Mouse (Mus musculus) adrenal gland, adult 18-20 months (tissue): Measurements from ENCODE around the gene Gm5741. TPM values are rescaled to one million over a fixed set of nuclear protein-coding genes. Genes with fewer than 3 reads are reported as not detected.

Experiments
- DNase-seq, 2 experiments: peaks; one replicate each; pipeline ENCODE4 v3.0.0; 2021 to 2022; ENCODE audit warnings: low spot score in 2 of 2
- microRNA-seq, 2 experiments: library from miRNA; unstranded; fragments of <30 nt; microRNA quantifications; one replicate each; pipeline ENCODE4 v1.2.0; 2021; ENCODE audit warnings: borderline number of aligned reads in 2 of 2
- total RNA-seq, 2 experiments: library from RNA; stranded (reverse); gene quantifications; 1 replicate in 1 of 2; 2 replicates in 1 of 2; pipeline ENCODE4 v1.2.3; 2021

Gene Gm5741
- total RNA-seq, 2 experiments from 2014 or later, result not detected

- DNase-seq, result no peak
These were observed 35.0 kb downstream of the Gm5741 start for GRCm38 (mm10) chr8:85032622-85033311.

GRCm38 (mm10) chr8:85029271-85029670, 38.5 kb downstream of the Gm5741 start:
- DNase-seq, result no peak

- DNase-seq, result no peak
These were observed 39.9 kb downstream of the Gm5741 start for GRCm38 (mm10) chr8:85027922-85028321.

GRCm38 (mm10) chr8:85027516-85027855, 40.3 kb downstream of the Gm5741 start:
- DNase-seq, result no peak

- peak; percentile 93 to 97 for DNase-seq
These were observed 40.9 kb downstream of the Gm5741 start, which contains the start of gene Trir for GRCm38 (mm10) chr8:85026670-85027515. Trir (plus strand) TSS chr8:85026823.

- peak; percentile 72 to 74 for DNase-seq
These were observed 42.5 kb downstream of the Gm5741 start, which contains the start of gene Asna1 for GRCm38 (mm10) chr8:85025098-85025932. Asna1 (minus strand) TSS chr8:85025281.

- DNase-seq, result no peak
These were observed 43.9 kb downstream of the Gm5741 start for GRCm38 (mm10) chr8:85023846-85024245.

GRCm38 (mm10) chr8:85021514-85022055, 46.2 kb downstream of the Gm5741 start:
- DNase-seq, result no peak

Small RNA genes lying within 50 kb of the gene (microRNA-seq; reads per million reads assigned to microRNA genes)
- 0 to 1.4 reads per million in 2 experiments for gene Gm23388
- gene Mir7070, result 0 reads per million in 2 experiments

Other genes starting within 250 kb of the Gm5741 start
- gene Dand5, start 245.2 kb downstream of the Gm5741 start, total RNA-seq, result 10 to 100 TPM; 10.6 to 10.8 TPM
- gene Gadd45gip1, start 236.5 kb downstream of the Gm5741 start, total RNA-seq, result 10 to 100 TPM; 62.0 to 71.1 TPM
- 100 to 1,000 TPM; 109 to 113 TPM for gene Rad23a, start 227.3 kb downstream of the Gm5741 start, total RNA-seq
- gene Calr, start 221.0 kb downstream of the Gm5741 start, total RNA-seq, result 100 to 1,000 TPM; 606 to 686 TPM
- 10 to 100 TPM; 58.8 to 69.6 TPM for gene Farsa, start 211.0 kb downstream of the Gm5741 start, total RNA-seq
- 1 to 10 TPM; 6.9 to 9.4 TPM for gene Syce2, start 195.9 kb downstream of the Gm5741 start, total RNA-seq
- 10 to 100 TPM; 52.4 to 56.5 TPM for gene Gcdh, start 174.1 kb downstream of the Gm5741 start, total RNA-seq
- gene Klf1, start 166.1 kb downstream of the Gm5741 start, total RNA-seq, result not detected
- 10 to 100 TPM; 11.2 to 12.5 TPM for gene Dnase2a, start 159.4 kb downstream of the Gm5741 start, total RNA-seq
- gene Mast1, start 130.6 kb downstream of the Gm5741 start, total RNA-seq, result 1 to 10 TPM; 2.1 to 3.1 TPM
- under 1 TPM in 1 of 2 experiments, not detected in 1; 0.16 TPM for gene Rtbdn, start 121.0 kb downstream of the Gm5741 start, total RNA-seq
- gene Gm49661, start 98.5 kb downstream of the Gm5741 start, total RNA-seq, result 1 to 10 TPM; 1.9 TPM
- gene Prdx2, start 98.4 kb downstream of the Gm5741 start, total RNA-seq, result 100 to 1,000 TPM; 740 to 761 TPM
- gene Rnaseh2a, start 98.2 kb downstream of the Gm5741 start, total RNA-seq, result 100 to 1,000 TPM in 1 of 2 experiments, 10 to 100 TPM in 1; 80.9 to 131 TPM
- 10 to 100 TPM; 27.1 to 28.5 TPM for gene Junb, start 89.3 kb downstream of the Gm5741 start, total RNA-seq
- gene Hook2, start 77.4 kb downstream of the Gm5741 start, total RNA-seq, result 1 to 10 TPM; 6.3 to 7.2 TPM
- not detected for gene Best2, start 53.5 kb downstream of the Gm5741 start, total RNA-seq
- gene Asna1, start 42.7 kb downstream of the Gm5741 start, total RNA-seq, result 100 to 1,000 TPM in 1 of 2 experiments, 10 to 100 TPM in 1; 89.2 to 100 TPM
- gene Trir, start 41.2 kb downstream of the Gm5741 start, total RNA-seq, result 100 to 1,000 TPM; 162 to 192 TPM
- gene Tnpo2, start 31.1 kb downstream of the Gm5741 start, total RNA-seq, result 10 to 100 TPM; 67.8 to 80.4 TPM
- gene Fbxw9, start 7.9 kb downstream of the Gm5741 start, total RNA-seq, result 10 to 100 TPM; 11.1 to 18.1 TPM
- 10 to 100 TPM; 25.5 to 26.4 TPM for gene Dhps, start 3.8 kb upstream of the Gm5741 start, total RNA-seq
- 10 to 100 TPM; 72.6 to 87.7 TPM for gene Wdr83os, start 12.8 kb upstream of the Gm5741 start, total RNA-seq
- gene Wdr83, start 13.3 kb upstream of the Gm5741 start, total RNA-seq, result 10 to 100 TPM; 21.1 to 23.1 TPM
- gene Man2b1, start 15.3 kb upstream of the Gm5741 start, total RNA-seq, result 10 to 100 TPM; 43.2 to 51.8 TPM
- 1 to 10 TPM; 2.2 TPM for gene Zfp791, start 55.1 kb upstream of the Gm5741 start, total RNA-seq
- gene Cks1brt, start 83.9 kb upstream of the Gm5741 start, total RNA-seq, result not detected
- not detected for gene Olfr371, start 158.0 kb upstream of the Gm5741 start, total RNA-seq
- gene Orc6, start 231.7 kb upstream of the Gm5741 start, total RNA-seq, result 10 to 100 TPM; 11.8 to 14.3 TPM
- gene Vps35, start 231.8 kb upstream of the Gm5741 start, total RNA-seq, result 100 to 1,000 TPM in 1 of 2 experiments, 10 to 100 TPM in 1; 92.6 to 101 TPM